Mouse (Mus musculus) urinary bladder, adult 18-20 months (tissue): ENCODE measurements at regions not wholly inside any gene's neighbourhood (a gene's known extent, or its start where the extent isn't known, plus 50 kb on each side); places are given as distances from the start of the nearest gene placed in this dataset.
A peak's percentile ranks its signal among the peaks of the same experiment; 100 is the strongest.

Experiments
- DNase-seq, 2 experiments: peaks; one replicate each; pipeline ENCODE4 v3.0.0; 2022; ENCODE audit warnings: low spot score in 2 of 2, mixed read lengths in 2 of 2

GRCm38 (mm10) chr6:112108651-112109050 lies 164.9 kb upstream of the Lmcd1 start:
- no peak for DNase-seq

DNA sequence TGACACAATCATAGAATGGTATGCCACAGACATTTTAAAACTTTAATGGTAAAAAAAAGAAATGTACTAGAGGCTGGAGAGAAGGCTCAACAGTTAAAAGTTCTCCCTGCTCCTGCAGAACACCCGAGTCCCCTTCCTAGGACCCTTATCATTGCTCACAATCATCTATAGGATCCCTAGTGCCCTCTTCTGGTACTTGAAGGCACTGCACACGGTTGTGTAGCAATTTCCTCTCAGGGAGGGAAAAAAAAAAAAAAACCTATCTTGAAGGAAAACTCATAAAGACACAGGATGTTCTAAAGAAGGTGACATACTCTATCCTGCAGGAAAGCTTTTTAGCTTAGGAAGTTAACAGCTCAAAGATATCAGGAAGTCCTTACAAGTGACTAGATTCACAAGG lies 154.4 kb upstream of the Lmcd1 start:
- DNase-seq = no peak

GRCm38 (mm10) chr6:112133522-112133921 lies 140.0 kb upstream of the Lmcd1 start:
- no peak for DNase-seq

DNA sequence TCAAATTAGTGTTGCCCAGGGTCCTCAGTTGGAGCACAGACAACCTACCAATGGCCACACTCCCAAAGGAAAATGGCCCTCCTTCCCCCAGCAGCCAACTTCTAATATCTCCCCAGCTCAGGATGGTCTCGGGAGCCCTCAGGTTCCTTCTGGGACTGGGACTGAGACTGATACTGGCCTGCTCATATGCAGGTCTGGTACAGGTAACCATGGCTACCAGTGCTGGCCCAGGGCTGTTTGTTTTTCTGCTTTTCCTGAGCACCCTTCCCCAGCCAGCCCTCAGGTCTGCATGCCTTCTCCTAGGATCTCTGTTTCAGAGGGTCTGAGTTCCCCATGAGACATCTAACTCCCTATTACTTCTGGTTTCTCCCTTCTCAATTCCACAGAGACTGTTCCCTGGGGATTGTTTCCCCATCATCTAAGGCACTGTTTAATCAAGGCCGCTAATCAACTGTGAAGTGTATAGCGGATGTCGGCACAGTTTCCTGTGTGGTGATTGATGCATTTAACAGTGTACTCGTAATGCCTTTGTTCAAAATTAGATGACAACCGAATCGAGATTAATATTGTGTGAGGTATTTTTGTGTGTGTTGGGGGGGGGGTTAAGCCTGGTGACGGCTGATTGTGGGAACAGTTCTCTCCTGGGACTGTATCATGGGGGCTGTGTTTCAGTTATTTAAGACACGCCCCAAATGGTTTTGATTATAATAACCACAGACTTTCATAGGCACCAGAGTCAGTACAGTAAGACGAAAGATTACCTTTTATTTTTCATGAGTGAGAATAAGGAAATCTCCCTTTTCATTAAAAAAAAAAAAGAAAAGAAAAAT lies 120.8 kb upstream of the Lmcd1 start:
- DNase-seq = no peak

GRCm38 (mm10) chr6:112167487-112167886 lies 106.1 kb upstream of the Lmcd1 start:
- no peak for DNase-seq

DNA sequence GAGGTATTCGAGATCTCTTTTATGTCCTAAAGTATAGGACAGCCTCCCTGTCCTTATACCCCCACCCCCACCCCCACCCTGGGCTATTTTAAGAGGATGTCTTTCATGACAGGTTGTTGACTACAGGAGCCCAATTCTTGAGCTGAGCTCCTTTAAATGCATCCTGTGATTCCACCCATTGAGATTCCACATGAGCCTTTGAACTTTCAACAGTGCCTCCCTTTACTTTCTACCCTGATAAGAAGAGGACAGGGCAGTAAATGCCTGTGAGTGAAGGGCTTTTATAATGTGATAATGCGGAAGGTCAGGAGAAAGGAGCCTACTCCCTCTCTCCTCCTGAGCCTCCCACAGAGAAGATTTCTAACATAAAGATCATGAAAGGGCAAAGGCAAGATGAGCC lies 97.2 kb upstream of the Lmcd1 start:
- no peak for DNase-seq

- no peak for DNase-seq
Observed at GRCm38 (mm10) chr6:112187636-112188035, 85.9 kb upstream of the Lmcd1 start.

GRCm38 (mm10) chr6:112191032-112191431 lies 82.5 kb upstream of the Lmcd1 start:
- peak; percentile 21 to 38 for DNase-seq

- DNase-seq = peak; percentile 56 to 60
Observed at GRCm38 (mm10) chr6:112197445-112197844, 76.1 kb upstream of the Lmcd1 start.

- DNase-seq = no peak
Observed at GRCm38 (mm10) chr6:112199241-112199640, 74.3 kb upstream of the Lmcd1 start.

DNA sequence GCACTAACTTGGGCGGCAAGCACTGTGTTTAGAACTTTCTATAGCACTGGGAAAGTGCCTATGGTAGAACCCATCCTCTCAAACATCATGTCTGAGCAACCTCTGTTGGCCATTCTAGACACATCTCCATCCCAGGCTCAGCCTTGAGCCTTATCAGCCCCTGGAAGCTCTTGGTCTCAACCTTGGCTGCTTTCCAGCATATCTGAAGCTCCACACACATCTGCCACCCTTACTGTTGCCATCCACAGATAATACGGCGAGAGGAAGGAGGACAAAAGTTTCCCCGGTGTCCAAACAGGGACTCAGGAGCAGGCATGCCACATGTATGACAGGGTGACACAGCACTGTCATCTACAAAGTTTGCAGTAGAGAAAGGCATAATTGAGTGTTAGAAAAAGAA lies 71.4 kb upstream of the Lmcd1 start:
- DNase-seq = no peak

- DNase-seq = no peak
Observed at GRCm38 (mm10) chr6:112203321-112203720, 70.2 kb upstream of the Lmcd1 start.

- DNase-seq = no peak
Observed at GRCm38 (mm10) chr6:112204956-112205355, 68.6 kb upstream of the Lmcd1 start.

DNA sequence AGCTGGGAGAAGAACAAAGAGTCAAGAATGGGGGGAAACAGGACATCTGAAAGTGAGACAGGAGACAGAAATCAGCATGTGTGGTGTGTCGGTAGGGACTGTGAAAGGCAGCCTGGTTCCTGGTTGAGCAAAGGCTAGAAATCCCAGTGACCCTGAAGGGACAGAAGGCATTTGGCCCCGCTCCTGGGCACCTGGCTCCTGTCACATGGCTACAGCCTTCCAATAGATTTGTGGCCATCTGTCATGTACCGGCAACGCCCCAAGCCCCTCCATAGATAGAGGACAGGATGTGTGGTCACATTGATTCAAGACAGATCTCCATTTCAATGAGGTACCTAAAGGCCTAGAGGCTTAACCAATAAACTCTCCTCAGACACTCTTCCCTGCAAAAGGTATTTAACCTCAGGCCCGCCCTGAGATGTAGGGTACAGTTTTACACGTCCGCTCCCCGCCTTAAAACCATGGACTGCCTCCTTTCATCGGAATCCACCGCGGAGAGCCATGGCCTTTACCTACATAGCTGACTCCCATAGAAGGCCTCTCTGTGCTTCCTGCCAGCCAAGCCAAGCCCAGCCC lies 68.0 kb upstream of the Lmcd1 start:
- no peak for DNase-seq

DNA sequence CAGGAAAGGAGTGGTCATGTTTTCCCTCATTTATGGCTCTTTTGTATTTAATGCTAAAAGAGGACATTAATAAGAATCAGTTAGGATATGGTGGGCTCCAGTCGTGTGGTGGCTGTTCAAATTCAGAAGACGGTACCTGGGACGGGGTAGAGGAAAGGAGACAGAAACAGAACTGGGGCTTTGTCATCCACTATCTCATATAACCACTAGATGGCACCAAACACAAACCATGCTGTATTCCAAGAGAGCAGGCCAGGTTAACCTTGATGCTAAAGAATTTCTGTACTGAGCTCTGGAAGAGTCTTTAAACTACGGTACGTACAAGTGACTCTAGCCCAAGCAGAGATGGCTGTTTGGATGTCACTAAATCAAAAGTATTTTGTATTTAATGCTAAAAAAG lies 66.3 kb upstream of the Lmcd1 start:
- DNase-seq = peak in 1 of 2 experiments; percentile 9

- DNase-seq = peak; percentile 35 to 60
Observed at GRCm38 (mm10) chr6:112210238-112210950, 63.2 kb upstream of the Lmcd1 start.

DNA sequence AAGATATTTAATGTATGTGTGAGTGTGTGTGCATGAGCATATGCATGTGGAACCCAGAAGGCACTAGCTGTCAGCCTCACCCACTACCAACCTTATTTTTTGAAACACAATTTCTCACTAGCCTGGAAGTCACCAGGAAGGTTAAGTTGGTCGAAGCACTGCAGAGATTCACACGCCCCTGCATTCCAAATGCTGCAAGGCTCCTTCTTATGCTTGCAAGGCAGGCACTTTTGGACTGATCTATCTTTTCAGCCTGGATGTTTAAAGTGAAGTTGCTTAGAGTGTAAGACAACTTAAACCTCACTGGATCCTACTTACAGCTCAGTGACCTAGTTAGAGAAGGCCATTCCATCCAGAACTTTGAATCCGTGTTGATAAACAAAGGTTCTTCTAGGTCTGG lies 56.7 kb upstream of the Lmcd1 start:
- no peak for DNase-seq

DNA sequence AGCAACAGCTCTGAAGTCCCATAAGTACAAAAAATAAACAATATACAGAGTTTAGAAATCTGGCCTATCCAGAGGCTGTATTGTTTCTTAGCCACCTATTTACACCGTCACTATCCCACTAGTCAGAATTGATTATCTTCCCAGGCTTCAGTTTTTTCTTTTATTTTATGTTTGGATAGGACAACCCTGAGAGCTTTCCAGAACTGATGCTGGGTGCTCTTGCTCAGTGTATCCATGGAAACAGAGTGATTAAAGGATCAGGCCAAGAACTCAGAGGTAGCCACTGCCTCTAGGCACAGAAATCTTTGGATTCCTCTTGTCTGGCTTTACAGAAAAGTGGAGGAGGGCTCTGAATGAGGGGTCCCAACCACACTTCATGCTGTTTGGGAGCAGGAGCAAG lies 55.3 kb upstream of the Lmcd1 start:
- no peak for DNase-seq

DNA sequence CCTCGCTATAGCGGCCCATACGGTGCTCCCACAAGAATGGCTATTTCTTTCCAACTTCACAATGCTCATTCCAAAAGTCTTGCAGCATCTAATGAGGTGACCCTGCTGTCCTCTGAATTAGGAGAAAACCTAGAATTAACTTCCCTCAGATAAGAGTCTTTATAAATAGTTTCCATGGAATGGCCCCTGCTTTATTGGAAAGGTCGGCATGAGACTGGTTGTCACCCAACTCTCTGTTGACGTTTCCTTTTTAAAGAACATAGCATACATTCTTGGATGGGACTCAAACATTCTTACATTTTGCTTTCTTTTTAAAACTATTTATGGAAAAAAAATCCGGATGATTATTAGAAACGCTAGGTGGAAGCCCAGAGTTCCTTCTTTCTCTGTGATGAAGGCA lies 53.9 kb upstream of the Lmcd1 start:
- DNase-seq = no peak

DNA sequence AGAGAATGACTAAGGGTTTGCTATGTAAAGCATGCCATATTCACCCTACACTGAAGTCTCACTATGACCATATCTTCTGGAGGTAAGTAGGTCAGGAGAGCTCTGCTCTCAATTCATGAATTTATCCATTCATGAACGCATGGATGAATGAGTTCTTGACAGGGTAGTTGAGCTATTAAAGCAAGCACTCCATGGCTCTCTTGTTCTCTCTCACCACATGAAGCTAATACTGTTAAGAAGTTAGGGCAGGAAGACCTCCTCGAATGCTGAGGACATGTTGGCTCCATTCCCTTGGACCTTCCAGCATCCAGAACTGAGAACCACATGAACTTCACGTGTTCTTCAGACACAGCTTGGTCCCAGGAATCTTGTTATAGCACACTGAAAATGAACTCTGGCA lies 53.4 kb upstream of the Lmcd1 start:
- no peak for DNase-seq

GRCm38 (mm10) chr6:112221373-112221772 lies 52.2 kb upstream of the Lmcd1 start:
- DNase-seq = no peak

DNA sequence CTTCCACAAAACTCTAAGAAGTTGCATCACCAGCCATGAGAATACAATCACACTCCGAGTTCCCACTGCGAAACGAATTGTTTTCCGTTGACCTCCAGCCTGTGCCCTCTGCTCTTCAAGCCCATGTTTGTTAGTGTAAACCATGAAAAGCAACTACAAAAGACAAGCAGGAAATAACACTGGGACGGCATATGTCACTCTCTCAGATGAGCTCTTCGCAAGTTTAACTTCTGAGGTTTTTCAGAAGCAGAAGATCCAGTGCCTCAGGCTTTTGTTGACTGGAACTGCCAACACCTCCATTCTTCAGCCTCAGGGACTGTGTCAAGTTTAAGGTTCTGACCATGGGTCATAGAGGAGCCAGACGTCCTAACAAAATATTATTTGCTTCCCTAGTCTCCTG lies 50.2 kb upstream of the Lmcd1 start:
- DNase-seq = no peak
